Mouse (Mus musculus) naive thymus-derived CD4-positive, alpha-beta T cell, adult 2 months (primary cell): Measurements from ENCODE around the gene Hrh1.
A peak's percentile ranks its signal among the peaks of the same experiment; 100 is the strongest.

Source experiments
- DNase-seq: peaks from one replicate; pipeline ENCODE4 v3.0.0-alpha.2; 2011; ENCODE audit warnings: low read depth

Gene Hrh1

GRCm38 (mm10) chr6:114397691-114398217 lies at the start of gene Hrh1:
Hrh1 (plus strand) TSS chr6:114397936.
- peak; percentile 2 for DNase-seq

GRCm38 (mm10) chr6:114354635-114355034 lies 43.1 kb upstream of the Hrh1 start:
- no peak for DNase-seq

- DNase-seq: no peak
These were observed 39.6 kb upstream of the Hrh1 start for GRCm38 (mm10) chr6:114358171-114358570.

- DNase-seq: no peak
These were observed 35.4 kb upstream of the Hrh1 start for GRCm38 (mm10) chr6:114362355-114362754.

GRCm38 (mm10) chr6:114363740-114364139 lies 34.0 kb upstream of the Hrh1 start:
- no peak for DNase-seq

- no peak for DNase-seq
These were observed 33.0 kb upstream of the Hrh1 start for GRCm38 (mm10) chr6:114364734-114365133.

- DNase-seq: no peak
These were observed 31.5 kb upstream of the Hrh1 start for GRCm38 (mm10) chr6:114366191-114366590.

GRCm38 (mm10) chr6:114367681-114368080 lies 30.1 kb upstream of the Hrh1 start:
- no peak for DNase-seq

GRCm38 (mm10) chr6:114368196-114368595 lies 29.5 kb upstream of the Hrh1 start:
- DNase-seq: no peak

GRCm38 (mm10) chr6:114372741-114373140 lies 25.0 kb upstream of the Hrh1 start:
- DNase-seq: no peak

GRCm38 (mm10) chr6:114380872-114381271 lies 16.9 kb upstream of the Hrh1 start:
- DNase-seq: no peak

- no peak for DNase-seq
These were observed 10.4 kb upstream of the Hrh1 start for GRCm38 (mm10) chr6:114387320-114387719.

- DNase-seq: no peak
These were observed 9.9 kb upstream of the Hrh1 start for GRCm38 (mm10) chr6:114387855-114388254.

- no peak for DNase-seq
These were observed 7.6 kb upstream of the Hrh1 start for GRCm38 (mm10) chr6:114390129-114390528.

- no peak for DNase-seq
These were observed 2.8 kb upstream of the Hrh1 start for GRCm38 (mm10) chr6:114394982-114395381.

GRCm38 (mm10) chr6:114396605-114397004 lies 1.1 kb upstream of the Hrh1 start:
- no peak for DNase-seq

- DNase-seq: no peak
These were observed 456 bp upstream of the Hrh1 start for GRCm38 (mm10) chr6:114397280-114397679.

GRCm38 (mm10) chr6:114398626-114399025 lies 890 bp downstream of the Hrh1 start:
- no peak for DNase-seq

GRCm38 (mm10) chr6:114400387-114400786 lies 2.7 kb downstream of the Hrh1 start:
- DNase-seq: no peak

GRCm38 (mm10) chr6:114400841-114401240 lies 3.1 kb downstream of the Hrh1 start:
- no peak for DNase-seq

GRCm38 (mm10) chr6:114402161-114402560 lies 4.4 kb downstream of the Hrh1 start:
- DNase-seq: no peak

GRCm38 (mm10) chr6:114403632-114404031 lies 5.9 kb downstream of the Hrh1 start:
- no peak for DNase-seq

- no peak for DNase-seq
These were observed 6.4 kb downstream of the Hrh1 start for GRCm38 (mm10) chr6:114404128-114404527.

- DNase-seq: no peak
These were observed 7.2 kb downstream of the Hrh1 start for GRCm38 (mm10) chr6:114404774-114405468.
